Mouse (Mus musculus): ENCODE data around the gene Dad1. TPM values are rescaled to one million over a fixed set of nuclear protein-coding genes. Genes with fewer than 3 reads are reported as not detected.

The Dad1 gene
- polyA plus RNA-seq, 1 experiment from 2014 or later, result 442 TPM

GRCm38 (mm10) chr14:54234231-54235040, 19.5 kb downstream of the Dad1 start:
- Histone ChIP-seq H3K27me3 (ENCODE audit: control insufficient read depth, insufficient read depth, low read length) (no peaks in the 10 kb centered on the region), H3K9me3 (ENCODE audit: control insufficient read depth, low read length) (no peaks in the 10 kb centered on the region), H3K4me1 (ENCODE audit: control insufficient read depth in 2 of 2, insufficient read depth in 2 of 2, low read length in 2 of 2) (peaks cover 30 to 34% of the 10 kb centered on the region in 2 experiments), H3K27ac (replicated peaks in 1 of 2; ENCODE audit: control insufficient read depth in 1 of 2, insufficient read depth in 1 of 2, low read depth in 2 of 2, low read length in 2 of 2) (peak overlapping the region; percentile 72 to 82), H3K36me3 (ENCODE audit: control insufficient read depth, insufficient read depth, low read length) (peaks cover 23% of the 10 kb centered on the region), H3K4me3 (ENCODE audit: control insufficient read depth in 1 of 2, insufficient read depth in 1 of 2, low read depth in 1 of 2, low read length in 2 of 2) (no peak overlapping the region), H3K9ac (ENCODE audit: low read length) (peak overlapping the region; percentile 55), H3K4me2 (ENCODE audit: low read length) (peak overlapping the region; percentile 27)
- WGBS, result 47% methylated on average over 20 of the region's 20 CpGs
- ATAC-seq (ENCODE audit: insufficient number of reproducible peaks, insufficient read depth, low FRiP score, low read depth), result peak; percentile 41; the same call in 1 of the 2 replicates

GRCm38 (mm10) chr14:54233559-54234143, 20.3 kb downstream of the Dad1 start:
- ATAC-seq (ENCODE audit: insufficient number of reproducible peaks, insufficient read depth, low FRiP score, low read depth), result peak; percentile 19; the same call in 1 of the 2 replicates
- Histone ChIP-seq H3K4me3 (ENCODE audit: control insufficient read depth in 1 of 2, insufficient read depth in 1 of 2, low read depth in 1 of 2, low read length in 2 of 2) (no peak overlapping the region), H3K27me3 (ENCODE audit: control insufficient read depth, insufficient read depth, low read length) (no peaks in the 10 kb centered on the region), H3K36me3 (ENCODE audit: control insufficient read depth, insufficient read depth, low read length) (peaks cover 21% of the 10 kb centered on the region), H3K9ac (ENCODE audit: low read length) (peak overlapping the region; percentile 44), H3K4me1 (ENCODE audit: control insufficient read depth in 2 of 2, insufficient read depth in 2 of 2, low read length in 2 of 2) (peaks cover 35 to 38% of the 10 kb centered on the region in 2 experiments), H3K9me3 (ENCODE audit: control insufficient read depth, low read length) (no peaks in the 10 kb centered on the region), H3K4me2 (ENCODE audit: low read length) (peak overlapping the region; percentile 27), H3K27ac (replicated peaks in 1 of 2; ENCODE audit: control insufficient read depth in 1 of 2, insufficient read depth in 1 of 2, low read depth in 2 of 2, low read length in 2 of 2) (peak overlapping the region; percentile 60 to 82)
- 65% methylated on average over 16 of the region's 16 CpGs for WGBS

- Histone ChIP-seq H3K9ac (ENCODE audit: low read length) (peak overlapping the region; percentile 44), H3K36me3 (ENCODE audit: control insufficient read depth, insufficient read depth, low read length) (peaks cover 17% of the 10 kb centered on the region), H3K9me3 (ENCODE audit: control insufficient read depth, low read length) (no peaks in the 10 kb centered on the region), H3K27me3 (ENCODE audit: control insufficient read depth, insufficient read depth, low read length) (no peaks in the 10 kb centered on the region), H3K27ac (replicated peaks in 1 of 2; ENCODE audit: control insufficient read depth in 1 of 2, insufficient read depth in 1 of 2, low read depth in 2 of 2, low read length in 2 of 2) (peak overlapping the region; percentile 60 to 82), H3K4me3 (ENCODE audit: control insufficient read depth in 1 of 2, insufficient read depth in 1 of 2, low read depth in 1 of 2, low read length in 2 of 2) (no peak overlapping the region), H3K4me1 (ENCODE audit: control insufficient read depth in 2 of 2, insufficient read depth in 2 of 2, low read length in 2 of 2) (peaks cover 35 to 42% of the 10 kb centered on the region in 2 experiments), H3K4me2 (ENCODE audit: low read length) (peak overlapping the region; percentile 27)
- no peak; the same call in 1 of the 2 replicates for ATAC-seq (ENCODE audit: insufficient number of reproducible peaks, insufficient read depth, low FRiP score, low read depth)
- WGBS, result 20% methylated on average over 9 of the region's 9 CpGs
These were observed 20.9 kb downstream of the Dad1 start for GRCm38 (mm10) chr14:54232811-54233558.

GRCm38 (mm10) chr14:54232143-54232542, 21.8 kb downstream of the Dad1 start:
- peaks cover 42 to 49% of the 10 kb centered on the region in 2 experiments for H3K4me1 ChIP-seq (ENCODE audit: control insufficient read depth in 2 of 2, insufficient read depth in 2 of 2, low read length in 2 of 2)
- H3K9ac ChIP-seq (ENCODE audit: low read length), result no peak overlapping the region
- ATAC-seq (ENCODE audit: insufficient number of reproducible peaks, insufficient read depth, low FRiP score, low read depth), result no peak
- no peaks in the 10 kb centered on the region for H3K27me3 ChIP-seq (ENCODE audit: control insufficient read depth, insufficient read depth, low read length)
- no peak overlapping the region for H3K4me3 ChIP-seq (ENCODE audit: control insufficient read depth in 1 of 2, insufficient read depth in 1 of 2, low read depth in 1 of 2, low read length in 2 of 2)
- no peak overlapping the region; the same call in 1 of the 2 replicates for H3K4me2 ChIP-seq (ENCODE audit: low read length)
- H3K36me3 ChIP-seq (ENCODE audit: control insufficient read depth, insufficient read depth, low read length), result peaks cover 12% of the 10 kb centered on the region
- 0 out of 4 replicates have a peak overlapping the region, but pooled peaks of 1 of the 2 experiments have one; percentile 33 for H3K27ac ChIP-seq (replicated peaks in 1 of 2; ENCODE audit: control insufficient read depth in 1 of 2, insufficient read depth in 1 of 2, low read depth in 2 of 2, low read length in 2 of 2)
- 48% methylated on average over 9 of the region's 9 CpGs for WGBS
- no peaks in the 10 kb centered on the region for H3K9me3 ChIP-seq (ENCODE audit: control insufficient read depth, low read length)

GRCm38 (mm10) chr14:54231176-54231956, 22.5 kb downstream of the Dad1 start:
- Histone ChIP-seq H3K9ac (ENCODE audit: low read length) (no peak overlapping the region), H3K4me3 (ENCODE audit: control insufficient read depth in 1 of 2, insufficient read depth in 1 of 2, low read depth in 1 of 2, low read length in 2 of 2) (no peak overlapping the region), H3K4me2 (ENCODE audit: low read length) (no peak overlapping the region), H3K9me3 (ENCODE audit: control insufficient read depth, low read length) (no peaks in the 10 kb centered on the region), H3K36me3 (ENCODE audit: control insufficient read depth, insufficient read depth, low read length) (peaks cover 12% of the 10 kb centered on the region), H3K27ac (replicated peaks in 1 of 2; ENCODE audit: control insufficient read depth in 1 of 2, insufficient read depth in 1 of 2, low read depth in 2 of 2, low read length in 2 of 2) (no peak overlapping the region), H3K27me3 (ENCODE audit: control insufficient read depth, insufficient read depth, low read length) (no peaks in the 10 kb centered on the region), H3K4me1 (ENCODE audit: control insufficient read depth in 2 of 2, insufficient read depth in 2 of 2, low read length in 2 of 2) (peaks cover 44 to 54% of the 10 kb centered on the region in 2 experiments)
- WGBS, result 68% methylated on average over 21 of the region's 21 CpGs
- ATAC-seq (ENCODE audit: insufficient number of reproducible peaks, insufficient read depth, low FRiP score, low read depth), result no peak

GRCm38 (mm10) chr14:54230638-54231150, 23.2 kb downstream of the Dad1 start:
- no peak for ATAC-seq (ENCODE audit: insufficient number of reproducible peaks, insufficient read depth, low FRiP score, low read depth)
- Histone ChIP-seq H3K36me3 (ENCODE audit: control insufficient read depth, insufficient read depth, low read length) (peaks cover 12% of the 10 kb centered on the region), H3K4me3 (ENCODE audit: control insufficient read depth in 1 of 2, insufficient read depth in 1 of 2, low read depth in 1 of 2, low read length in 2 of 2) (no peak overlapping the region), H3K9ac (ENCODE audit: low read length) (no peak overlapping the region), H3K4me2 (ENCODE audit: low read length) (no peak overlapping the region), H3K4me1 (ENCODE audit: control insufficient read depth in 2 of 2, insufficient read depth in 2 of 2, low read length in 2 of 2) (peaks cover 44 to 54% of the 10 kb centered on the region in 2 experiments), H3K27ac (replicated peaks in 1 of 2; ENCODE audit: control insufficient read depth in 1 of 2, insufficient read depth in 1 of 2, low read depth in 2 of 2, low read length in 2 of 2) (no peak overlapping the region), H3K27me3 (ENCODE audit: control insufficient read depth, insufficient read depth, low read length) (no peaks in the 10 kb centered on the region), H3K9me3 (ENCODE audit: control insufficient read depth, low read length) (no peaks in the 10 kb centered on the region)
- WGBS, result 75% methylated on average over 14 of the region's 14 CpGs

All from heart, embryonic 14.5 days (tissue).